Mouse (Mus musculus) adipocyte (in vitro differentiated cells): ENCODE measurements around the gene Alpk1.

Source experiments
- DNase-seq: peaks from one replicate; pipeline ENCODE4 v3.0.0-alpha.2; 2016; ENCODE audit warnings: low spot score

The Alpk1 gene

DNA sequence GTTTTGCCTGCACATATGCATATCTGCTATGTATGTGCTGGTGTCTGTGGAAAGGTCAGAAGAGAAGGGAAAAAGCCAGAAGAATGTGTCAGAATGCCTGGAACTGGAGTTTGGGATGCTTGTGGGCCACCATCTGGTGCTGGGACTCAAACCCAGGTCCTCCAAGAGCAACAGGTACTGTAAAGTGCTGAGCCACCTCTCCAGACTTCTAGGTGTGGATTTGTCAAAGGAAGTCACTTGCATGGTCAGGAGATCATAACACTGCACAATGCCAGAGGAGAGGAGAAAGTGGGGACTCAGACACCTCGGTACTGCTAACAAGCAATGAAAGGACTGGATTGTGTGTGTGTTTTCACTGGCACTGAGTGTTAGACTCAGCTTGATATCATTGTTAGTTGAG, 150.1 kb downstream of the Alpk1 start:
- DNase-seq: no peak

DNA sequence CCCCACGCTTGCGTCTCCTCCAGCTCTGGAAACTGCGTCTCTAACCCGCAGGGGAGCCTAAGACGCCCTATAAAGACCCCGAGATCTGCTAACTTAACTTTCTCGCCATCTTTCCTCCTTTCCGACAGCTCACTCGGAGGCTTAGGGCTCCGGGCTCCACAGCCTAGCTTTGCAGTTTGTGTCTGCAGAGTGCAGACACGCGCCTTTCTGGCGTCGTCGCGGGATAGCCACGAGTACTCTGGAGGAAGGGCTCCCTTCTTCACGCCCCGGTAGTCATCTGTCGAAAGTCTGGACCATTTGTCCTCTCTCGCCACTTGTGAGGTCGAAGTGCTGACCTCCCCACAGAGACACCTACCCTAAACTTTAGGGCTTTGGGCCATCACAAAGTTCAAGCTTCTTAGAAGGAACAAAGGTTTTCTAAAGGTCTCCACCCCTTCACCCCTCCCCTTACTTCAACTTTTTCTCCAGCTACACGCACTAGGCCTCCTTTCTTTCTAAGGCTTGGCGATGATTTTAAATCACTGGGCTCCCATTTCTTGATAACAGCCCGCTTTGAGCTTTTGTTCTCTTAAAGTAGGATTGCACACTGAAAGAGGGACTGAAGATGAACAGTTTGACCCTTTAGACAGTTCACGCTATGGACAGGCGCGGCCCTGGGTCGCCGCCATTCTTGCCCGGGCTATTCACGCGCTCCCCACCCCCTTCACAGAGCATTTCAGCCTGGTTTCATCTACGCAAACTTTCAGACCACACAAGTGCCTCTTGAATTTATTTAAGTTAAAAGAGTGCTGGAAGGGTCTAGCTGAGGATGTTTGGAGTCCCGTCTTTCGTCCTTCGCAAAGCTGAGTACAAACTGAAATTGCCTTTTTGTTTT, 151.8 kb downstream of the Alpk1 start:
- no peak for DNase-seq

DNA sequence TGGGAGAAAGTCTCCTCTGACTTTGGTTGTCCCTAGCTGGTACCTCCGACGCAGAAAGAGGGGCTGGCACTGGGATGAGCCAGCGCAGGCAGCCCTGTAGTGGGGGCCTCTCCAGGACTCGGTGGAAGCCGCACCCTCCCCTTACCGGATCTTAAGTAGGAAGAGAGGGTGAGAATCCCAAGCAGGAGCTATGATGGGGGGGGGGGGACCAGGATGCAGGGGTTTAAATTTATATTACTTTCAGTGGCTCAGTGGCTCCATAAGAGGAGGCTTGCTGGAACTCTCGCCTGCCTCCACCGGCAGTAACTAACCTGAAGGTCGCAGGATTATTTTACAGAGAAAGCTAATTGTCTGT, 152.4 kb downstream of the Alpk1 start:
- no peak for DNase-seq

DNA sequence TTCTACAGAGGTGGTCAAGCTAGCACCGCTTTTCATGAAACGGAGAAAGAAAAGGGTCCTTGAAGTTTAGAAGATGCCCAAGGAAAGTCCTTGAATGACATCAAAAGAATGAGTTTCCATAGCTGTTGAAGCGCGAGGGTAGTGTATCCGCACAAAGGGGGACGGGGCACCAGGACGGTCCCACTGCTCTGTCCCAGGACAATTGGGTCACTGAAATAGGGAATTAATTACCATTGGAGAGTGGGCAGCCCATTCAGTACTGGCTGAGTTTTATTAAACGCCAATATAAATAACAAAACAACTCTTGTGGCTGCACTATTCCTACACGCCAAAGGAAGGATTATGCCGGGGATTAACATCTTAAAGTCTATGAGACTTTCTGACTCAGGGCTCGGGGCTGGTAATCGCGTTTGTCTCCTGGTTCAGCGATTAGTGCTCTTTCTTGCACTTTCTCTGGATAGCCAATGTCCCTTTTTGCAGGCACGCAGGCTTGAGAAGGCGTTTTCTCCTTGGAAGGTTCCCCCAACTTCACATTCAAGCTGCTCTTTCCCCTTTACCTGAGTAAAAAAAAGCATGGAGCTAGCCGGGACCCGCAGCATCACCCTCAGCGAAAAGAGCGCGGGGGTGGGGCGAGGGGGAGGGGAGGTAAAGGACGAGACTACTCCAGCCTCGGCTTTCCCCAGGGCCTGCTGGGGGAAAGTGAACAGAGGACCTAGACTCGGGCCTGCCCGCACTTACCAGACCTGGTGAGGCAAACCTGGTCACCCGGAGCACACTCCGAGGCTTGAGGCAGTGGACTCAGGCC, 153.0 kb downstream of the Alpk1 start:
- no peak for DNase-seq

DNA sequence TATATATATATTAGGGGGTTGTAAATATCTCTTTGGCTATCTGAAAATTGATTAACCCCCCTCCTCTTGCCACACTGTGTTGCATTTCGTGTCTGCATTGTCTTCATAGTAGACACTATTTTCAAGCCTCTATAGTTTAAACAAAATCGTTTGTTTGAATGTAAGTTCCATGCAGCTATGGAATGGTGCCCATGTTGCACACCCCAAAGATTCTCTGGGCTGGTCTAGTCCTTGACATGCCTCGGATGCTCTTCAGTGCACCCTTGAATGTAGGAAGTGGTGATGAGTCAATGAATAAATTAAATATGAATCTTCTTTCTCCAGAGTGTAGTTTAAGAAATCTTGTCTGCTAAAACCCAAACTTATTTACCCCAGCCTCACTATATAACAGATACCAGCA, 153.8 kb downstream of the Alpk1 start:
- no peak for DNase-seq

DNA sequence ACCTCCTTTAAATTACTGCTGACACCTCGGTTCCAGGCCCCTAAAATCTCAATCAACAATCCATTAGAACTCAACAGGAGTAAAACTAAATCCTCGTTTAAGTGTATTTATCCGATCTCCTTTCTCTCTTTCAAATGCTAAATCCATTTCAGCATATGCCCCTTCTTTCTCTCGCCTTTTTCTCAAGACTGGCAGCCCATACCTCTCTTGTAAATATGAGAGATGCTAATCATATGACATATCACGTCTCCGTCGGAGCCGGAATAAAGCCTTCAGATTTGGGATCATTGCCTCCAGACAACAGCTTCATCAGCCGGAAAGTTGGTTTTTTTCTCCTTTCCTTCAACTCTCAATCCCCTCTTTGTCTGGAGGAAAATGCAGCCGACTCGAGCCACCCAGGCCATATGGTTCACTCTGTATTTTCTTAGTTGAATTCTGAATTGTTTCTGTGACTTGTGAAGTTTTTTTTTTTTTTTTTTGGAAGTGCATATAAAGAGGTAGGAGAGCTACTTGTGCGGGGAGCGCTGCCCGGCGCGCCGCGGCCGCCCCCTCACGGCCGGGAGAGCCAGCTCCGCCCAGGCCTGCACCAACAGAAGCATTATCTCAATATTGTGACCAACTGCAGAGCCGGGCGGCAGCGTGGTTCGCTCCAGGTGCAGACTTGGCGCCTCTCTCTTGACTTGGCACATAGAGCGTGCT, 154.5 kb downstream of the Alpk1 start:
- DNase-seq: no peak

DNA sequence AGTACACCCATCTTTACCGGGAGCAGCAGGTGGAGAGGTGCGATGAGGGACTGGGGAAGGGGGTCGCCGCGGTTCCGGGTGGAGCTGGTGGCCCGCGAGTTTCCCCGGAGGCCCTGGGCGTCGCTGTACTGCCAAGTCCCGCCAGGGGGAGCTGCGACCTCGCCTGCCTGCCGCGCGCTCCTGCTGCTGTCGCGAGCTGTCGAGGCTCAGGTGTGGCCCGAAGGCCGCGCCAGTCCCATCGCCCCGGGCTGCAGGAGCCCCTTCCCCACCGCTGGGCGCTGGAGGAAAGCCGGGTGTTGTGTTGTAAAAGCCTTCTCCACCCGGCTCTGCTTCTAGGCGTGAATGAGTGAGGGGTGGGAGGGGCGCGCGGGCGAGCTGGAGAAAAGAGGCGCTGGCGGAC, 155.0 kb downstream of the Alpk1 start:
- no peak for DNase-seq
